Mouse (Mus musculus) brain, embryonic 14.5 days (tissue): ENCODE measurements around the gene Klhl12.

Experiments used
- CTCF ChIP-seq: fragments of 200-500 bp; IDR thresholded peaks from 2 replicates; pipeline ENCODE4 v1.5.1; 2012; ENCODE audit warnings: inconsistent platforms, mild to moderate bottlenecking, moderate library complexity, borderline replicate concordance; ENCODE audit not compliant: insufficient read depth, insufficient read length; ENCODE audit errors: extremely low read depth
- POLR2A ChIP-seq: fragments of 200-500 bp; IDR thresholded peaks from 2 replicates; pipeline ENCODE4 v1.6.1; 2012; ENCODE audit warnings: mild to moderate bottlenecking, inconsistent platforms, borderline replicate concordance; ENCODE audit not compliant: poor library complexity, insufficient read depth, insufficient read length, severe bottlenecking; ENCODE audit errors: extremely low read depth

- TF ChIP-seq CTCF, result no peak
- no peak for TF ChIP-seq POLR2A
These were observed 5.3 kb downstream of the Klhl12 start for GRCm38 (mm10) chr1:134460294-134461284.
